Mouse (Mus musculus): ENCODE results near the gene Tbl1x.
"Not testable (repeated sequence)": the region's sequence is repeated elsewhere in the genome, so short reads cannot be mapped to it uniquely, and the experiment has no call there.

The Tbl1x gene

DNA sequence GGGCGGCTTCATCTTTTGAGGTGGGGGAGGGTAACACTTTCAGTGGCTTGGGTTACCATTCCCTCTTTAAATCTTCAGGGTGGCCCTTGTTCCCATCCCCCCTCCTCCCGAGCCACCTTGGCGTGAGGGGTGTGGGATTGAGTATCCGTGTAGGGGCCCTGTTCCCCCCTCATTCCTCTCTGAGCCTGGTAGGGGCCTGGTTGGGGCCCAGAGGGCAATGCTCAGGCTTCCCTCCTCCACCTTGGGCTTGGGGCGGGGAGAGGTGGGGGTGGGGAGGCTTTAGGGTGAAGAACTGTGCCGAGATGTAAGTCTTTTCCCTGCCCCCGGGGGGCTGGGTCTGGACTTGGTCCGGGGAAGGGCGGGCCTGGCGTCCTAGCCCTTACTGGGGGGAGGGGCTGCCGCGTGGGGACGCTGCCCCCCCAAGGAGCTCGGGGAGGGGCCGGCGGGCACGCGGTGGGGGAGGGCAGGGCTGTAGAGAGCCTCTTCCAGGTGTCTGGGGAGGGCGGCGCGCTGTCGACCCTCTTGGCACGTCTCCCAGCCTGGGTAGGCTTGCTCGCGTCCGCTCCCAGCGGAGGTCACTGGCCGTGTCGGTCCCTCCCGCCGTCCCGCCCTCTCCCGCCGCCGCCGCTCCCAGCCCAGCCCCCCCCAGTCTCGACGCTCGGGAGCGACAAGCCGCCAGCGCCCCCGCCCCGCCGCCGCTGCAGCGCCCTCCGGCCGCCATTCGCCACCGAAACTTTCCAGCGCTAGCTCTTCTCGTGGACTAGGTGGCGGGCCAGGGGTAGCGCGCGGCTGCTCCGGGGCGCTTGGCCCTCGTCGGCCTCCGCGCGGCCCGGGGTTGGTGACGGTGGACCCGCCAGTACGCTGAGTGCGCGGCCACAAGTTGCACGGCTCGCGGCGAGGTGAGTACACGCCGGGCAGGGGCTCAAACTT, at the start of gene Tbl1x:
TSS of gene Tbl1x (plus strand) at position 643 of the 930 bp plus-strand sequence.
- DNase-seq, result peak; percentile 82

- peak; percentile 12 for DNase-seq
Observed at GRCm38 (mm10) chrX:77469216-77469615, 41.6 kb upstream of the Tbl1x start.

DNA sequence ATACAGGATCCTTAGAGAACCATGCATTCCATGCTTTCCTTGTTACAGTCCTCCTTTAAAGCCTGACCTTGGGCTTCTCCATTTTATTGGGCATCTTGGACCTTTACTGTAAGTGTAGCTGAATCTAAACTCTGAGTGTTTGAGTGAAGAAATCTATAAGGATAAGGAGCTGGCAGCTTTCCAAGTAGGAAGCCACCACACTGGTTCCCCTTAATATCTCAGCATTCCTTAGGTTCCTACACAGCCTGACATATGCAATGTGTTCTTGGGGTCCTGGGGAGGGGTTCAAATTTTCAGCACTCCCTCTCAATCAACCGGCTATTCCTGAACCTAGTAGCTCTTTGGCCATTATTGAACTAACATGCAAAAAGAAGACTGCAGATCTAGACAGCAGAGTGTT, 38.0 kb upstream of the Tbl1x start:
- DNase-seq, result no peak

DNA sequence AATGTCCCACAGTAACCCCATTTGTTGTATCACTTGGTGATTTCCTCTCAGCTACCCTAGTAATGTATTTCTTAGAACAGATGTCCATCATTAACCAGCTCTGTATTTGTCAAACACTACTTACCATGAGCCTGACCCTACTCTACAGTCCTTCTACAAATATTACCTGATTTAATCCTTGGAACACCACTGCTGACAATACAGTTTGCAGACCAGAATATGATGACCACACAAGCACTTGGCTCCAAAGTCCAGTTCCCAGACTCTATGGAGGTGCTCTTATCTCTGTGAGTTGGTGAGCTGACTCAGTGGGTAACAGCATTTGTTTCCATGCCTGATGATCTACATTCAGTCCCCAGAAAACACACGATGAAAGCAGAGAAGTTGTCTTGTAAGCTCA, 37.3 kb upstream of the Tbl1x start:
- no peak for DNase-seq

DNA sequence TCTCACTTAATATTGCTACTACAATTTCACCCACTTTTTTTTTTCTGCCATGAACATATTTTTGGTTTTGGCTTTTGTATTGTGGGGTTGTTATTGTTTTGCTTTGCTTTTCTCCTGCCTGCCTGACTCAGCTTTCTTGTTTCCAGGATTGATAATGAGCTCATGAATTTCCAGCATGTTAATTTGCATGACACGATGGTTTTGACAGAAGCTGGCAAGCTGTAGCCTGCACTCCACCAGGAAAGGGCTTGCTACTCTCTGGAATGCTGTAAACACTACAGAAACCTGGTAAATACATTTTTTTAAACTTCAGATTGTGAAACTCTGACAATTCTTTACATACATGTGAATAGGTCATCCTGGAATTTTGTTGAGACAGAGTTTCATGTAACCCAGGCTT, 36.3 kb upstream of the Tbl1x start:
- DNase-seq, result no peak

- DNase-seq, result no peak
Observed at GRCm38 (mm10) chrX:77477526-77477925, 33.3 kb upstream of the Tbl1x start.

DNA sequence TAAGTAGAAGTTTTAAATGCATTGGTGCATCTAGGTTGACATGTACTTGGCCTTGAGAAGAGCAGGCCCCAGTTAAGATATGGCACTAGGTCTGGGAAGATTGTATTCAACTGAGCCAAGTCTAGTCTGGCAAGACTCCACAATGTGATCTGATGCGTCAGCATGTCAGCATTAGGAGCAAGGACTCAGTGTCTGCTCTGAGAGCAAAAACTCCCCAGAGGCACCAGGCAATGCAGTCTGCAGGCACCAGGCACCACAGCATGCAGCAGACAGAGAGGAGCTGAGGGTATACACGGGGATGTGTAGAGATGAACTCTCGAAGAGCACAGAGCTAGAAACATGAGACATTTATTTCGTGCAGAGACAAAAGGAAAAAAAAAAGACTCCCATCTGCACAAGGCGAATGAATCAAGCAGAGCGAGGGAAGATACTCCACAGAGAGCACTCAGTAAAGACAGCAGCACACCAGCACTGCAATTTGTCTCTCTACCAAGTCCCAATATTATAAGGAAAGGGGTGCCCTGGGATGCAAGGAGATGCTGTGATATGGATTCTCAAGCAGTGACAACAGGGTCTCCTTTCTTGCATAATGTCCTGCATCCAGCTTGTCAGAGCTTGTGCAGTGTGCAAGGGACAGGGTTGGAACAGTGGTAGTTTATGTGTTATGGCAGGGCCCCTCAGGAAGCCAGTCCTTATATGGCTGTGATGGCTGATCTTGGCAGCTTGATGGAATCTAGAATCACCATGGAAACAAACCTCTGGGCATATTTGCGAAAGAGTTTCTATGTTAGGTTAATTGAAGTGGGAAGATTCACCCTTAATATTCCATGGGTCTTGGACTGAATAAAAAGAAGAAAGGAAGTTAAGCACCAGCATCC, 22.7 kb upstream of the Tbl1x start:
- peak; percentile 47 for DNase-seq

DNA sequence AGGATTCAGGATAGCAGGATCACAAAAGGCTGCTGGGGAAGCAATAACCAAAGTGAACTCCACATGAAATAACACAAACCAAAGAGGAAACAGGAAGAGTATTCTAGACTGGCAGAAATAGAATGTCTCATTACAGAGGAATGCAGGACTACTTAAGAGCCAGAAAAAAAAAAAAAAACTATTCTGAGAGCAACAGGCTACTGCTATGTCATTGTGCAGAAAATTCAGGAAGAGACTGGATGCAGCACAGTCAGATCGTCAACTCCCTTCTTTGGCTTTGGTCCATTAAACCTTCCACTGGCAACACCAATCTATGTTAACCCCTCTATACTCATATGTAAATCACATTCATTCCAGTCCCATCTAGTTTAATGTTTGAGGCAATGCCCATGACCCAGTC, 20.7 kb upstream of the Tbl1x start:
- peak; percentile 23 for DNase-seq

- peak; percentile 93 for DNase-seq
Observed at GRCm38 (mm10) chrX:77509149-77509548, 1.7 kb upstream of the Tbl1x start.

DNA sequence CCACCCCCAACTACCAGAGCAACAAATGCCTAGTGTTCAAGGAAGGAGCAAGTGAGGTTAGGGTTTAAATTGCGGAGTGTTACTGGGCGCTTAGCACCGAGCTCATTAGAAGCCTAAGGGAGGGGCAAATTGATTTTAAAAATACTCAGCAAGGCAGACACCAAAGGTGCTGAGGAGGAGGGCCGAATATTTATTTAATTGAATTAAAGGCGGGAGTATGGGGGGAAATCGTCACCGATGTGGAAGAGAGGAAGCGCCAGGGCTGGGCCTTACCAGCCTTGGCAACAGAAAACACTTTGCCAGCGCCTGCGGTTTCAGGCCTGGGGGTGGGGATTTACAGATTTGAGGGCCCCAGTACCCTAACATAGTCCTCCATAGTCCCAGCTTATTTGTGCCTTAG, 1.0 kb upstream of the Tbl1x start:
- no peak for DNase-seq

- peak; percentile 45 for DNase-seq
Observed at GRCm38 (mm10) chrX:77511301-77511993, 634 bp downstream of the Tbl1x start.

DNA sequence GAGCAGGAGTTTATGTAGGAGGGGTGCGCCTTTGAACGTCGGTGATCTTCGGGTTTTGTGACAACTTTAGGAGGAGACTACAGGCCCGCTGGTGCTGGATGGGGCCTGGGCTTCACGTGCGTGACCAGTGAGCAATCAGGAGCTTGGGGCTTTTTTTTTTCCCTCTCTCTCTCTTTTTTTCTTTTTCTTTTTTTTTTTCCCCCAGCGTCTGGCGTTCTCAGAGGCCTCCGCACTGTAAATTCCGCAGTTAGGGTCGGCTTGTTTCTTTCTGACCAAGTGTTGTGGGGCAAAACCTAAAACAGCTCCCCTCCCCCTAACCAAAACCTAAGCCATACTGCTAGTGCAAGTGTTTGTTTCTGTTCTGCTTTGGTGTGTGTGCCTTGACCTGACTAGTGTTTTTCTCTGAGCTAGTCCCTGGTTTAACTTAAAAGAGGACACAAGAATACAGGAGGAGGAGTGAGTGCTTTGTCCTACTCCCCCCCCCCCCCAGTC, 1.2 kb downstream of the Tbl1x start:
- DNase-seq, result no peak

DNA sequence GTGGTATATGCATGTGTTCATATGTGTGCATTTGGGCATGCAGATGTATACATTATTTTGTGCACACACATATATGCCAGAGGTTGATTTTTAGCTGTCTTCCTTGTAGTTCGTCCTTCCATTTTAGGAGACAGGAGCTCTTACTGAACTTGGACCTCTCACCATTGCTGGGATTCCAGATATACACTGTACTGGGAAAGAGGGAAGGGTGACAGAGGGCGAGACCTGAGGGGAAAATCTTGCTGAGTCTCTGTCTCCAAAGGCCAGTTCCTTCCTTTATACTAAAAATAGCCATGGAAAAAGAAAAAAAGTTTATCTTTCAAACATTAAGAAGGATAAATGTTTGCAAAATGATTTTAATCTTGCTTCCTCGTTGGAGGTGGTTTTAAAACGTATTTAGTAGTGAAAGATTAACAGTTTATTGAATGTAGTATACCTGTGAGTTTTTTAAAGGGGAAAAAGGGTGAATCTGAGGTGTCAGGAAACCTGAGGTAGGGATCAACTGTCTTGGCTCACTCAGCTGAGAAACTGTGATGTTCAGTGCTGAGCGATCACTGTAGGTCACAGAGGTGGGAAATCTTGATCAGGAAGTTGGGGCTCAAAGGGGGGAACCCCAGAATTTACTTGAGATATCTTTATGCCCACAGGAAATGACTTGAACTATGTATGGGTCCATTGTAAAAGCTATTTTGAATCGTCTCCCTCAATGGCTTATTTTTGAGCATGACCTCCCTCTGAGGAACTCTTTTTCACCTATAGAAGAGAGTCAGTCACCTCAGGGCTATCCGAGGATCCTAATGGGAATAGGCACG, 6.7 kb downstream of the Tbl1x start:
- no peak for DNase-seq

DNA sequence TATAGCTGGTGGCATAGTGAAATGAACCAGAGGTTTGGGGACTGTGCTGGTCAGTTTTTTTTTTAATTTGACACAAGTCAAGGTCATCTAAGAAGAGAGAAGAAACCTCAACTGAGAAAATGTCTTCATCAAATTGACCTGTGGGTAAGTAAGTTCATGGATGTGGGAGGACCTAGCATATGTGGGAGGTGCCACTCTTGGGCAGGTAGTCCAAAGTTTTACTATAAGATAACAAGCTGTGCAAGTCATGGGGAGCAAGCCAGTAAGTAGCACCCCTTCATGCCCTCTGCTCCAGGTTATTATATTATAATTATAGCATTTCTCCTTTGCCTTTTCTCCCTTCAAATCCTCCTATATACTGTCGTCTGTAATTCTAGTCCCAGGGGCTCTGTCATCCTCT, 8.1 kb downstream of the Tbl1x start:
- no peak for DNase-seq

DNA sequence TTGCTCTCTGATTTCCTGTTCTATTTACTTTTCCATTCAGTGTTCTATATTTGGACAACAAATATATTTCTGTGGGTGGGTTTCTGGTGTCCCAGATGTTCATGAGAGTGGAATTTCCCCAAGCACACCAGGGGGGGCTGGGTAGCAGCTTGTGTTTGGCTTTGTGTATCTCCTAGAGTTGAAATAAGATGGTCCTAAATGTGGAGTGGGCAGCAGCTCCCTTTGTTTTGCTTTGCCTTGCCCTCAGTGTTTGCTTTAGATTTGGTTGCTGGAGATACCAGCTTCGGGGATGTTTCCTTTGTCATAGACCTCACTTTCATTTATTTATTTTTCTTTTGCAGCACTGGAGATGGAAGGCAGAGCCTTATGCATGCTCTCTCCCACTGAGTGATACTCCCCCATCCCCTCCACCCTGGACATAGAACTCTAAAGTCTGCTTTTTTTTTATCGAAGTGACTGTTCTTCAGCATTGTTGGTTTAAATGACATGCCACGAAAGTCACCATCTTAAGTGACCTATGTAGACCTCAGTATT, 12.1 kb downstream of the Tbl1x start:
- no peak for DNase-seq

DNA sequence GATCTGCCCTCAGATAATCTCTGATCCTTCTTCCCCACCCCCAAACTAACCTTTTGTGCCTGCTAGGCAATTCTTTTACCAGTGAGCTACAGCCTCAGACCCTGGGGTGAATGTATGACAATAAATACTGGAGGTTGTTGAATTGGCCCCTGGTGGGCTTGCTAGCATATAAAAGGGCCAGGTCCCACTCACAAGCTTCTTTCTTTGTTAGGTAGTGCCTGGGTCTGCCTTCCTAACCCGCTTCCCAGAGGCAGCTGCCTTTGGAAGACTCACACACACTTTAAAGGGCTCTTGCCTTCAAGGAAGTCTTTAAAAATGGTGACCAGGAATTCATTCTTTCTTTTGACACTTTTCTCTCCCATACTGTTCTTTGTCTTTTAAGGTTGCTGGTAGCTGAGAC, 14.4 kb downstream of the Tbl1x start:
- no peak for DNase-seq

DNA sequence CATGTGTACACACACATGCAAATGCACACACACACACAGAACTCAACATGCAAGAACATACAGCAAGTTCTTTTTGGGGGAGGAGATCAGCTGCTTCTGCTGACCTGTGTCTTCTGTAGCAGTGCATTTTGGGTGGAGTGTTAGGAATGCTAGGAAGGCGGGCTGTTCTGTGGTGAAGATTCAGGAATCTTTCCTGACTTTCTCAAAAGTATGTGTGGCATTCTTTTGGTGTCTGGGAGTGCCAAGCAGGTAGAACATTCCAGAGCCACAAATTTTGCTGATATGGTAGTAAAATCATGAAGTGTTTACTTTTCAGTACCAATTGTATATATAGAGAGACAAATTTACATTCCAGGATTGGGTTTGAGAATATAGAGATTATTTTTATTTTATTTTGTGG, 17.6 kb downstream of the Tbl1x start:
- DNase-seq, result no peak

DNA sequence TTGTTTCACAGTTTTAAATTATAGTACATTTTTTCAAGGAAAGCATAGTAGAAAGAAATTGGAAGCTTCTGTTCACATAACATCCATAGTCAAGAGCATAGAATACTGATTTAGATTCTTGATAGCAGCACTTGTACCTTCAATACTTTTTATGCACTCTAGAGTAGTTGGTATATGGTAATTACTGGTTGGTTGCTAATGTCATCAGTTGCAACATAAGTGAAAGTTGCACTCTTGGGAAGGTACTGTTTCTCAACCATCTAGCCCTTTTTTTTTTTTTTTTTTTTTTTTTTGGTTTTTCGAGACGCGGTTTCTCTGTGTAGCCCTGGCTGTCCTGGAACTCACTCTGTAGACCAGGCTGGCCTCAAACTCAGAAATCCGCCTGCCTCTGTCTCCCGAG, 20.2 kb downstream of the Tbl1x start:
- no peak for DNase-seq

GRCm38 (mm10) chrX:77533922-77534321, 23.1 kb downstream of the Tbl1x start:
- DNase-seq, result peak; percentile 7

DNA sequence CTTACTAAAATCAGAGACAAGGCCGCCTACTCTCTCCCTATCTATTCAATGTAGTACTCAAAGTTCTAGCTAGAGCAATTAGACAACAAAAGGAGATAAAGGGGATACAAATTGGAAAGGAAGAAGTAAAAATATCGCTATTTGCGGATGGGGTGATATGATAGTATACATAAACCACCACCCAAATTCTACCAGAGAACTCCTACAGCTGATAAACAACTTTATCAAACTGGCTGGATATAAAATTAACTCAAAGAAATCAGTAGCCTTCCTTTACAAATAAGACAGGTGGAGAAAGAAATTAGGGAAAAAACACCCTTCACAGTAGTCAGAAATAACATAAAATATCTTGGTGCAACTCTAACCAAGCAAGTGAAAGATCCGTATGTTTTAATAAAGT, 29.0 kb downstream of the Tbl1x start:
- not testable (repeated sequence) for DNase-seq

GRCm38 (mm10) chrX:77544003-77544402, 33.2 kb downstream of the Tbl1x start:
- DNase-seq, result no peak

DNA sequence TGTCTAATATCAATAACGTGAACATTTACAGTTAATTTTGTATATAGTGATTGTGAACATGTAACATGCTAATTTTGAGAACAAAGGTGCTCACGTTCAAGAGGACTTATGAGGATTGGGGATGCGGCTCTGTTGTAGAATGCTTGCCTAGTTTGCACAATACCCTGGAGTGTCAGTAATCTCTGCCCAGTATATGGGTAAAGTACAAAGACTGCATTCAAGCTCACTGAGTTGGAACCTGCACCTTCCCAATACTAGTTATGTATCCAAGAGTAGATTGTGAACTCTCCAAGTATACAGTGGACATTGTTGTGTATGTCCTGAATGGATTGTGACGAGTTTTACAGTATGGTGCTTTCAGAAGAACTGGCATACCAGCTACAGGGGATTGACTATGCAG, 33.7 kb downstream of the Tbl1x start:
- no peak for DNase-seq

Measured in lung, postnatal 10 days (tissue).